Mouse (Mus musculus) lung, adult 2 months (tissue): ENCODE measurements around the gene Wdr35.

ENCODE experiments used
- CTCF ChIP-seq: fragments of 200-500 bp; IDR thresholded peaks from 2 replicates; pipeline ENCODE4 v1.5.1; 2011; ENCODE audit warnings: mild to moderate bottlenecking, low read length, control low read depth; ENCODE audit not compliant: insufficient read depth
- POLR2A ChIP-seq: fragments of 200-500 bp; IDR thresholded peaks from 2 replicates; pipeline ENCODE4 v1.6.1; 2011; ENCODE audit warnings: low read depth, mild to moderate bottlenecking, control low read depth, low read length, borderline replicate concordance; ENCODE audit errors: extremely low read depth

GRCm38 (mm10) chr12:9055269-9055668 lies 81.6 kb downstream of the Wdr35 start:
- TF ChIP-seq POLR2A (no peak), CTCF (no peak)
